ENCODE assay signal across 21 mouse cellular contexts in the genomic region with DNA sequence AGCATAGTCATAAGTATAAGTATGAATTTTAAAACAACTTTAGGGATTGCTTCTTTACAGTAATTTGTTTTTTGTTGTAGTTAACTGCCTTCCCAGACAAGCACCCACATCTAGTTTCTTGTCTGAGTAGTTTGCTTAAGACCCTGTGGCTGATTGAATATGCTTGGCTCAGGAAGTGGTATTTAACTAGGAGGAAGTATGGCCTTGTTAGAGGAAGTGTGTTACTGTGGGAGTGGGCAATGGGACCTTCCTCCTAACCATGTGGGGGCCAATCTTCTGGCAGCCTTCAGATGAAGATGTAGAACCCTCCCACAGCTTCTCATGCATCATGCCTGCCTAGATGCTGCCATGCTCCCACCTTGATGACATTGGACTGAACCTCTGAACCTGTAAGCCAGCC. TPM values are rescaled to one million over a fixed set of nuclear protein-coding genes. Genes with fewer than 3 reads are reported as not detected.
DNase-seq lines count a peak whose midpoint lies in the region; ATAC-seq lines count a peak whose summit lies in the region.
"Had no signal": no experiment of that assay in that cellular context is flagged by ENCODE, and none has a peak within 500 bp of the region (broad histone marks: within the 10 kb centered on the region; RNA-seq: fewer than 3 reads in every experiment).

No protein-coding gene starts in this region.

- ATAC-seq in common myeloid progenitor, adult 5-6 weeks (replicated peaks; ENCODE audit: low read depth, poor library complexity, severe bottlenecking) = peak; percentile 96
- peak; percentile 93 for ATAC-seq in megakaryocyte, adult 5-6 weeks (ENCODE audit: poor library complexity, severe bottlenecking)
- ATAC-seq: forebrain, embryonic 16.5 days; hindbrain, postnatal 0 days; intestine, postnatal 0 days; midbrain, embryonic 13.5 days had no signal

- DNase-seq in 416B (ENCODE audit: low read depth) = peak; percentile 83
- peak; percentile 16 for DNase-seq in CD4-positive, CD25-positive, alpha-beta regulatory T cell, adult 2 months (ENCODE audit: low read depth, low spot score)
- no peak for DNase-seq in embryo, embryonic 10.5 days (ENCODE audit: low spot score)
- no peak for DNase-seq in adrenal gland, postnatal 14 days
- no peak for DNase-seq in frontal cortex, postnatal 14 days (ENCODE audit: low spot score in 2 of 2)
- DNase-seq in thymus, postnatal 0 days (ENCODE audit: low spot score) = no peak
- DNase-seq: adrenal gland, adult 2 months; cerebellum, adult 8-10 months; gastrocnemius, postnatal 10 days; heart, postnatal 14 days; kidney, adult 9 months; kidney, postnatal 10 days; layer of hippocampus, postnatal 36 days; thymus, adult 18-20 months; thymus, postnatal 36 days had no signal

RNA-seq across cellular contexts. Expression of a gene that starts 30.7 kb away (rescaled TPM):
- 31.0 and 33.3 TPM in 2 replicates for total RNA-seq in common myeloid progenitor, adult 5-6 weeks (2017)
- total RNA-seq in megakaryocyte, adult 5-6 weeks (2015) = 35.5 and 45.8 TPM in 2 replicates
- total RNA-seq in megakaryocyte, adult 5-6 weeks (2017) = 20.9 and 22.2 TPM in 2 replicates
- total RNA-seq in adrenal gland, postnatal 14 days (2021) = 35.9 and 39.9 TPM in 2 replicates
- 23.4 and 25.1 TPM in 2 replicates for polyA plus RNA-seq in thymus, postnatal 0 days (2015; fragmentation: Nextera tagmentation; extraction: Ambion mirVana)

RNA-seq across cellular contexts. Expression of a gene that starts 49.8 kb away (rescaled TPM):
- total RNA-seq in common myeloid progenitor, adult 5-6 weeks (2017) = 26.7 and 28.8 TPM in 2 replicates
- total RNA-seq in megakaryocyte, adult 5-6 weeks (2015) = 19.2 and 21.1 TPM in 2 replicates
- 10.8 and 14.1 TPM in 2 replicates for total RNA-seq in megakaryocyte, adult 5-6 weeks (2017)
- 19.3 and 20.3 TPM in 2 replicates for total RNA-seq in adrenal gland, postnatal 14 days (2021)
- 5.1 and 6.2 TPM in 2 replicates for polyA plus RNA-seq in thymus, postnatal 0 days (2015; fragmentation: Nextera tagmentation; extraction: Ambion mirVana)

RNA-seq across cellular contexts. Expression of a gene that starts 50.2 kb away (rescaled TPM):
- total RNA-seq in common myeloid progenitor, adult 5-6 weeks (2017) = 91.0 and 107 TPM in 2 replicates
- total RNA-seq in megakaryocyte, adult 5-6 weeks (2015) = 111 and 133 TPM in 2 replicates
- 103 and 104 TPM in 2 replicates for total RNA-seq in megakaryocyte, adult 5-6 weeks (2017)
- 126 and 131 TPM in 2 replicates for total RNA-seq in adrenal gland, postnatal 14 days (2021)
- polyA plus RNA-seq in thymus, postnatal 0 days (2015; fragmentation: Nextera tagmentation; extraction: Ambion mirVana) = 56.2 and 57.7 TPM in 2 replicates

Comparison
In these comparisons a context has a peak if more than half of its experiments do, and no peak if none do; other contexts are left out.
1. DNase-seq: peak in 416B (single experiment) and CD4-positive, CD25-positive, alpha-beta regulatory T cell, adult 2 months (single experiment); none in embryo, embryonic 10.5 days (single experiment), adrenal gland, postnatal 14 days (single experiment), frontal cortex, postnatal 14 days (0 of 2) and thymus, postnatal 0 days (single experiment).